Mouse (Mus musculus) inflammation-experienced regulatory T-cells, adult 6 months (primary cell): ENCODE results near the gene Dot1l. TPM values are rescaled to one million over a fixed set of nuclear protein-coding genes. Genes with fewer than 3 reads are reported as not detected.
A peak's percentile ranks its signal among the peaks of the same experiment; 100 is the strongest.

Source experiments
- ATAC-seq: one replicate; pipeline ENCODE4 v1.8.0; 2017
- polyA plus RNA-seq, 3 experiments: library from polyadenylated mRNA; unstranded; fragments of 100-300 nt; shearing (Covaris generic); gene quantifications; one replicate each; pipeline ENCODE4 v1.2.1; 2017

Gene Dot1l
- polyA plus RNA-seq, 3 experiments from 2014 or later: 10.9 to 23.4 (median 15.3) TPM

GRCm38 (mm10) chr10:80793033-80793784, 38.2 kb downstream of the Dot1l start:
- no peak for ATAC-seq

GRCm38 (mm10) chr10:80793803-80794202, 38.8 kb downstream of the Dot1l start:
- ATAC-seq: no peak

- ATAC-seq: no peak
Measured at GRCm38 (mm10) chr10:80794750-80795149, 39.7 kb downstream of the Dot1l start.

GRCm38 (mm10) chr10:80796307-80796848, 41.4 kb downstream of the Dot1l start:
- no peak for ATAC-seq

- no peak for ATAC-seq
Measured at GRCm38 (mm10) chr10:80797186-80798149, 42.5 kb downstream of the Dot1l start.

- ATAC-seq: peak; percentile 94
Measured at GRCm38 (mm10) chr10:80798150-80799006, 43.4 kb downstream of the Dot1l start, which contains the start of the genes Sf3a2 and Plekhj1. Sf3a2 (plus strand) TSS chr10:80798198. Plekhj1 (minus strand) TSS chr10:80798626.

- no peak for ATAC-seq
Measured at GRCm38 (mm10) chr10:80799070-80799566, 44.1 kb downstream of the Dot1l start.

GRCm38 (mm10) chr10:80802204-80802912, 47.4 kb downstream of the Dot1l start:
- no peak for ATAC-seq

GRCm38 (mm10) chr10:80802996-80803395, 48.0 kb downstream of the Dot1l start:
- no peak for ATAC-seq

- no peak for ATAC-seq
Measured at GRCm38 (mm10) chr10:80804340-80804739, 49.3 kb downstream of the Dot1l start.

GRCm38 (mm10) chr10:80804916-80805315, 49.9 kb downstream of the Dot1l start, which contains the start of gene Amh:
Amh (plus strand) TSS chr10:80805243.
- no peak for ATAC-seq

GRCm38 (mm10) chr10:80805322-80805721, 50.3 kb downstream of the Dot1l start:
- ATAC-seq: no peak

- peak; percentile 65 for ATAC-seq
Measured at GRCm38 (mm10) chr10:80805925-80806324, 50.9 kb downstream of the Dot1l start.

- ATAC-seq: no peak
Measured at GRCm38 (mm10) chr10:80806341-80807056, 51.5 kb downstream of the Dot1l start.

GRCm38 (mm10) chr10:80807057-80807627, 52.1 kb downstream of the Dot1l start:
- ATAC-seq: peak; percentile 68

- no peak for ATAC-seq
Measured at GRCm38 (mm10) chr10:80808099-80808984, 53.3 kb downstream of the Dot1l start.

GRCm38 (mm10) chr10:80808985-80809632, 54.1 kb downstream of the Dot1l start:
- no peak for ATAC-seq

- ATAC-seq: no peak
Measured at GRCm38 (mm10) chr10:80810084-80810483, 55.1 kb downstream of the Dot1l start.
